Mouse (Mus musculus) right cerebral cortex, adult 2 months (tissue): ENCODE results near the gene Fam162a.
"Not testable (repeated sequence)": the region's sequence is repeated elsewhere in the genome, so short reads cannot be mapped to it uniquely, and the experiment has no call there.

Experiments
- DNase-seq, 2 experiments: peaks; one replicate each; pipeline ENCODE4 v3.0.0; 2021 to 2022; ENCODE audit warnings: low spot score in 2 of 2

Gene Fam162a

GRCm38 (mm10) chr16:36071450-36072379, at the start of gene Fam162a, which contains the start of gene Ccdc58:
Fam162a (minus strand) TSS chr16:36071594.
Ccdc58 (plus strand) TSS chr16:36071685.
- peak; percentile 93 to 94 for DNase-seq

- DNase-seq: not testable (repeated sequence)
Observed at GRCm38 (mm10) chr16:36115751-36116150, 44.4 kb upstream of the Fam162a start.

GRCm38 (mm10) chr16:36111486-36111885, 40.1 kb upstream of the Fam162a start:
- DNase-seq: not testable (repeated sequence)

- no peak for DNase-seq
Observed at GRCm38 (mm10) chr16:36102211-36102610, 30.8 kb upstream of the Fam162a start.

GRCm38 (mm10) chr16:36101526-36101925, 30.1 kb upstream of the Fam162a start:
- no peak for DNase-seq

GRCm38 (mm10) chr16:36097813-36098499, 26.6 kb upstream of the Fam162a start:
- not testable (repeated sequence) for DNase-seq

- no peak for DNase-seq
Observed at GRCm38 (mm10) chr16:36094079-36094478, 22.7 kb upstream of the Fam162a start.

- DNase-seq: no peak
Observed at GRCm38 (mm10) chr16:36090785-36091509, 19.6 kb upstream of the Fam162a start.

GRCm38 (mm10) chr16:36089850-36090616, 18.6 kb upstream of the Fam162a start:
- no peak for DNase-seq

- no peak for DNase-seq
Observed at GRCm38 (mm10) chr16:36089065-36089464, 17.7 kb upstream of the Fam162a start.

- DNase-seq: no peak
Observed at GRCm38 (mm10) chr16:36087846-36088245, 16.5 kb upstream of the Fam162a start.

GRCm38 (mm10) chr16:36079916-36080315, 8.5 kb upstream of the Fam162a start:
- no peak for DNase-seq

- no peak for DNase-seq
Observed at GRCm38 (mm10) chr16:36074772-36075171, 3.4 kb upstream of the Fam162a start.

GRCm38 (mm10) chr16:36072410-36073011, 1.1 kb upstream of the Fam162a start:
- no peak for DNase-seq

GRCm38 (mm10) chr16:36071071-36071449, 334 bp downstream of the Fam162a start:
- DNase-seq: peak in 1 of 2 experiments; percentile 9

GRCm38 (mm10) chr16:36069819-36070575, 1.4 kb downstream of the Fam162a start:
- no peak for DNase-seq

- DNase-seq: no peak
Observed at GRCm38 (mm10) chr16:36068356-36068755, 3.0 kb downstream of the Fam162a start.

GRCm38 (mm10) chr16:36067694-36068093, 3.7 kb downstream of the Fam162a start:
- no peak for DNase-seq

GRCm38 (mm10) chr16:36064904-36065303, 6.5 kb downstream of the Fam162a start:
- DNase-seq: no peak

GRCm38 (mm10) chr16:36063315-36063714, 8.1 kb downstream of the Fam162a start:
- no peak for DNase-seq
